Mouse (Mus musculus): ENCODE measurements around the gene Rftn1. TPM values are rescaled to one million over a fixed set of nuclear protein-coding genes. Genes with fewer than 3 reads are reported as not detected.

Rftn1 gene
- polyA plus RNA-seq, 1 experiment from 2014 or later, result 37.8 TPM

- no peak for ATAC-seq (replicated peaks; ENCODE audit: extremely low read depth, insufficient read depth, low FRiP score)
- Histone ChIP-seq H3K4me2 (ENCODE audit: low read depth, low read length) (no peak overlapping the region), H3K9ac (ENCODE audit: low read length) (no peak overlapping the region), H3K4me3 (ENCODE audit: low read length) (no peak overlapping the region), H3K36me3 (ENCODE audit: control insufficient read depth, insufficient read depth) (peaks cover 5% of the 10 kb centered on the region; the same call in 1 of the 2 replicates), H3K27me3 (ENCODE audit: control insufficient read depth, insufficient read depth, low read length) (no peaks in the 10 kb centered on the region), H3K9me3 (replicated peaks; ENCODE audit: control insufficient read depth, low read length) (no peaks in the 10 kb centered on the region), H3K4me1 (ENCODE audit: control insufficient read depth, insufficient read depth, low read length) (peaks cover 15% of the 10 kb centered on the region), H3K27ac (ENCODE audit: low read length) (no peak overlapping the region)
- 86% methylated on average over 5 of the region's 5 CpGs for WGBS
Measured at GRCm38 (mm10) chr17:50067774-50068680, 122.4 kb downstream of the Rftn1 start.

DNA sequence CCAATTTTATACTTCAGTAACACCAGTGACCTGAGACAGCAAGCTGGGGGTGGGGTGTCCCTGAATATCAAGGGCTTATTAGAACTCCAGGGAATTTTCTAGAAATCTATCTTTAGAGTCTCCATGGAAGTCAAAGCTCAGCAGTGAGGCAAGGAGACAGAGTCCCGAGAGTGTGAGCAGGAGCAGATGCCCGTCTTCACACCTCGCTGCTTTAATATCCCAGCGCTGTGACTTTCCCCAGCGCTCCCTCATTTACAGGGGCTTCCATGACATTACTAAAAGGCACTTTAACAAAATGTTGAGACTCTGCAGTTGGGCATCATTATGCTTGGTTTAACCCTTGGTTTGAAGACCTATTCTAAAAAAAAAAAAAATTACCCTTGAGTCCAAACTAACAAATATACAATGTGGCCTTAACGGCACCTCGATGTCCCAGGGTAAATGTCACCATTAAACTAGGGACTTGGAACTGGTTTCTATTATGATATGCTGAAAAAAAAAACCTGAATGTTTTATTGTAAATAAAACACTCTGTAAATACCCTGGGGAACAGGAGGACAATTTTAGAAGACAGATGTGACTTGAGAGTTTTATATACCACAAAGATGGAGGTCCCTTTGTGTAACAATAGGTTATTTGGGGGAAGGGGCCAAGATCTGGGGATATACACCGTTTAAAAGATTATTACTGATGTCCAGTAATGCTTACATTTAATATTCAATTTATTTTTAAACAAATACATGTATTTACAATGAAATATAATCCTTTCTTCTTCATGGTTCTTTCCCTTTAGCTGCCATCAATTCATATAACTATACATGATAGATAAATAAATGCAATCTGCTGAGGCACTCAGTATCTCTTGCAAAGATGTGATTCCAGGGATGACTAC lies 123.4 kb downstream of the Rftn1 start:
- no peaks in the 10 kb centered on the region for H3K27me3 ChIP-seq (ENCODE audit: control insufficient read depth, insufficient read depth, low read length)
- no peak overlapping the region for H3K4me2 ChIP-seq (ENCODE audit: low read depth, low read length)
- H3K4me1 ChIP-seq (ENCODE audit: control insufficient read depth, insufficient read depth, low read length), result peaks cover 20% of the 10 kb centered on the region
- no peaks in the 10 kb centered on the region for H3K9me3 ChIP-seq (replicated peaks; ENCODE audit: control insufficient read depth, low read length)
- H3K36me3 ChIP-seq (ENCODE audit: control insufficient read depth, insufficient read depth), result peaks cover 2% of the 10 kb centered on the region; the same call in 1 of the 2 replicates
- 85% methylated on average over 8 of the region's 8 CpGs for WGBS
- ATAC-seq (replicated peaks; ENCODE audit: extremely low read depth, insufficient read depth, low FRiP score), result no peak
- no peak overlapping the region for H3K9ac ChIP-seq (ENCODE audit: low read length)
- no peak overlapping the region for H3K27ac ChIP-seq (ENCODE audit: low read length)
- H3K4me3 ChIP-seq (ENCODE audit: low read length), result no peak overlapping the region

GRCm38 (mm10) chr17:50063832-50064627 lies 126.4 kb downstream of the Rftn1 start:
- Histone ChIP-seq H3K27me3 (ENCODE audit: control insufficient read depth, insufficient read depth, low read length) (no peaks in the 10 kb centered on the region), H3K36me3 (ENCODE audit: control insufficient read depth, insufficient read depth) (peaks cover 2% of the 10 kb centered on the region; the same call in 1 of the 2 replicates), H3K9me3 (replicated peaks; ENCODE audit: control insufficient read depth, low read length) (no peaks in the 10 kb centered on the region), H3K9ac (ENCODE audit: low read length) (no peak overlapping the region), H3K4me3 (ENCODE audit: low read length) (no peak overlapping the region), H3K27ac (ENCODE audit: low read length) (peak overlapping the region; percentile 8; the same call in 1 of the 2 replicates), H3K4me2 (ENCODE audit: low read depth, low read length) (no peak overlapping the region), H3K4me1 (ENCODE audit: control insufficient read depth, insufficient read depth, low read length) (peaks cover 29% of the 10 kb centered on the region)
- no peak for ATAC-seq (replicated peaks; ENCODE audit: extremely low read depth, insufficient read depth, low FRiP score)
- WGBS, result 81% methylated on average over 13 of the region's 13 CpGs

DNA sequence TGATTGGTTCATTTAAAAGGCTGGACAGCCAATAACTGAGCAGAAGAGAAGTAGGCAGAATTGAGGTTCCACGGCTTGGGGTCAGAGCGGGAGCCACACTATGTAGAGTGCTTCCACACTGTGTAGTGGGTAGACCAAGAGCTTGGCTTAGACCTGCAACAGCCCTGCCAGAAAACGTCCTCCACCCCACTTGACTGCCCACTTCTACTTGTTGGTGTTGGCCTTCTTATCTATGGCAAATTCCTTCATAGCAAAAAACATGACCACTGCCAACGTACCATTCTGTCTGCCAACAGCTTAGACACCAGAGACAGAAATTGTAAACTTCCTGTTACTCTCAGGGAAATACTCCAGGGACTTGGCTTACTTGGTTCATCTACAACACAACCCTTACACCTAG lies 127.8 kb downstream of the Rftn1 start:
- Histone ChIP-seq H3K27me3 (ENCODE audit: control insufficient read depth, insufficient read depth, low read length) (no peaks in the 10 kb centered on the region), H3K9me3 (replicated peaks; ENCODE audit: control insufficient read depth, low read length) (no peaks in the 10 kb centered on the region), H3K36me3 (ENCODE audit: control insufficient read depth, insufficient read depth) (peaks cover 2% of the 10 kb centered on the region; the same call in 1 of the 2 replicates), H3K4me1 (ENCODE audit: control insufficient read depth, insufficient read depth, low read length) (peaks cover 29% of the 10 kb centered on the region), H3K9ac (ENCODE audit: low read length) (no peak overlapping the region), H3K4me3 (ENCODE audit: low read length) (no peak overlapping the region), H3K27ac (ENCODE audit: low read length) (peak overlapping the region; percentile 71), H3K4me2 (ENCODE audit: low read depth, low read length) (no peak overlapping the region)
- ATAC-seq (replicated peaks; ENCODE audit: extremely low read depth, insufficient read depth, low FRiP score), result peak; percentile 80
- 34% methylated on average over 4 of the region's 4 CpGs for whole genome bisulfite sequencing

GRCm38 (mm10) chr17:50061446-50061845 lies 129.0 kb downstream of the Rftn1 start:
- peaks cover 2% of the 10 kb centered on the region; the same call in 1 of the 2 replicates for H3K36me3 ChIP-seq (ENCODE audit: control insufficient read depth, insufficient read depth)
- WGBS, result 78% methylated on average over 4 of the region's 4 CpGs
- no peak overlapping the region for H3K4me3 ChIP-seq (ENCODE audit: low read length)
- peaks cover 27% of the 10 kb centered on the region for H3K4me1 ChIP-seq (ENCODE audit: control insufficient read depth, insufficient read depth, low read length)
- H3K9ac ChIP-seq (ENCODE audit: low read length), result no peak overlapping the region
- no peak for ATAC-seq (replicated peaks; ENCODE audit: extremely low read depth, insufficient read depth, low FRiP score)
- H3K4me2 ChIP-seq (ENCODE audit: low read depth, low read length), result no peak overlapping the region
- H3K27ac ChIP-seq (ENCODE audit: low read length), result 0 out of 2 replicates have a peak overlapping the region, but pooled peaks have one; percentile 25
- H3K9me3 ChIP-seq (replicated peaks; ENCODE audit: control insufficient read depth, low read length), result no peaks in the 10 kb centered on the region
- no peaks in the 10 kb centered on the region for H3K27me3 ChIP-seq (ENCODE audit: control insufficient read depth, insufficient read depth, low read length)

DNA sequence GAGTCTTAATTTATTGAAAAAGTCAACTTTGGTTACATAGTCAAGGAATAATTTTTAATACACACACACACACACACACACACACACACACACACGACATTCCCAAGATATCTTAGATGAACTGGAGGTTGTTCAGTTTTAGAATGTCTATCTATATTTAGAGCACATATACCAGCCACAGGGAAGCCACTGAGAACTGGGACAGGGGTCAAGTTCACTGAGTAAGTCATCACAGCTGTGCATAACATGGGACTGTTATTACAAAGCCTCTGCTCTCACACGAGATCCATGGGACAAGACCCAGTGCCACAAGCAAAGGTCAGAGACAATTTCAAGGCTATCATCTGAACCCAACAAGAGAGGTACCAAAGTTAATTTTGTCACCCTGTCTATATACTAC lies 130.3 kb downstream of the Rftn1 start:
- no peak overlapping the region for H3K9ac ChIP-seq (ENCODE audit: low read length)
- H3K4me2 ChIP-seq (ENCODE audit: low read depth, low read length), result no peak overlapping the region
- no peaks in the 10 kb centered on the region for H3K9me3 ChIP-seq (replicated peaks; ENCODE audit: control insufficient read depth, low read length)
- peaks cover 2% of the 10 kb centered on the region; the same call in 1 of the 2 replicates for H3K36me3 ChIP-seq (ENCODE audit: control insufficient read depth, insufficient read depth)
- peak; percentile 80 for ATAC-seq (replicated peaks; ENCODE audit: extremely low read depth, insufficient read depth, low FRiP score)
- WGBS, result 33% methylated on average over 2 of the region's 2 CpGs
- peaks cover 27% of the 10 kb centered on the region for H3K4me1 ChIP-seq (ENCODE audit: control insufficient read depth, insufficient read depth, low read length)
- peak overlapping the region; percentile 79 for H3K27ac ChIP-seq (ENCODE audit: low read length)
- H3K27me3 ChIP-seq (ENCODE audit: control insufficient read depth, insufficient read depth, low read length), result no peaks in the 10 kb centered on the region
- no peak overlapping the region for H3K4me3 ChIP-seq (ENCODE audit: low read length)

GRCm38 (mm10) chr17:50059417-50059816 lies 131.1 kb downstream of the Rftn1 start:
- Histone ChIP-seq H3K4me2 (ENCODE audit: low read depth, low read length) (no peak overlapping the region), H3K4me3 (ENCODE audit: low read length) (no peak overlapping the region), H3K27me3 (ENCODE audit: control insufficient read depth, insufficient read depth, low read length) (no peaks in the 10 kb centered on the region), H3K36me3 (ENCODE audit: control insufficient read depth, insufficient read depth) (peaks cover 4% of the 10 kb centered on the region), H3K4me1 (ENCODE audit: control insufficient read depth, insufficient read depth, low read length) (peaks cover 27% of the 10 kb centered on the region), H3K27ac (ENCODE audit: low read length) (peak overlapping the region; percentile 66), H3K9ac (ENCODE audit: low read length) (no peak overlapping the region), H3K9me3 (replicated peaks; ENCODE audit: control insufficient read depth, low read length) (no peaks in the 10 kb centered on the region)
- 76% methylated on average over 5 of the region's 5 CpGs for WGBS
- ATAC-seq (replicated peaks; ENCODE audit: extremely low read depth, insufficient read depth, low FRiP score), result no peak

DNA sequence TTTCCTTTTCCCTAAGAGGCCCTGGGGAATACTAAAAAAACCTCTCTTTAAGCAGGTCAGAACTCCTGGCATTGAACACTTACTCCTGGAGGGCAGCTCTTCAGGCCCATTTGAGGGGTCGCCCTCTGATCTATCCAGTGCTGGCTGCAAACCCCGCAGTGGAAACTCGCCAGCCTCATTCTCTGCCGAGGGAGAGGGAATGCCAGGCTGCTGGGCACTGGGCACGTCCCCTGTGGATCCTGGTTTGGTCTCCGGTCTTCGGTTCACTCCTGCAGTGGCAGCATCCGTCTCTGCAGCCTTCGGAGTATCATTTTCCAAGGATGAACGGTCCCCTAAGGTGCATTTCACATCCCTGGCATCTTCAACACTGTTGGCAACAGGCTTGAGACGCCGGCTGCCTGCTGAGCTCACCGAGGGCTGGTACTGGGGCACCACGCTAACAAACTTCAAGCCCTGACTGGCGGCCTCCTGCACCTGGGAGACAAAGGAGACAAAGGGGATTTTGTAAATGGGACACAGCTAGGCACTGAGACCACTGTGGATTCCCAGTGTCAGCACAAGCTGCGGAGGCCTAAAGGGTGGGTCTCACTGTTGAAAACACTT lies 135.2 kb downstream of the Rftn1 start:
- Histone ChIP-seq H3K4me3 (ENCODE audit: low read length) (no peak overlapping the region), H3K27ac (ENCODE audit: low read length) (no peak overlapping the region), H3K36me3 (ENCODE audit: control insufficient read depth, insufficient read depth) (peaks cover 5% of the 10 kb centered on the region), H3K9me3 (replicated peaks; ENCODE audit: control insufficient read depth, low read length) (no peaks in the 10 kb centered on the region), H3K4me2 (ENCODE audit: low read depth, low read length) (no peak overlapping the region), H3K4me1 (ENCODE audit: control insufficient read depth, insufficient read depth, low read length) (peaks cover 16% of the 10 kb centered on the region), H3K27me3 (ENCODE audit: control insufficient read depth, insufficient read depth, low read length) (no peaks in the 10 kb centered on the region), H3K9ac (ENCODE audit: low read length) (no peak overlapping the region)
- ATAC-seq (replicated peaks; ENCODE audit: extremely low read depth, insufficient read depth, low FRiP score), result no peak
- WGBS, result 86% methylated on average over 16 of the region's 16 CpGs
